Mouse (Mus musculus) kidney, embryonic 16.5 days (tissue): Measurements from ENCODE around the gene Schip1. TPM values are rescaled to one million over a fixed set of nuclear protein-coding genes. Genes with fewer than 3 reads are reported as not detected.

ENCODE experiments used
- ATAC-seq: fragments of 200-750 bp; cut with Nextera tagmentation; 2 replicates; pipeline ENCODE4 v1.8.0; 2017; ENCODE audit warnings: moderate TSS enrichment; ENCODE audit not compliant: low FRiP score, low TSS enrichment
- H3K27ac ChIP-seq: fragments of 300-500 bp; sonication (generic); 2 replicates; pipeline ENCODE4 v1.5.1; 2014; ENCODE audit warnings: low read length
- H3K27me3 ChIP-seq: fragments of 300-500 bp; sonication (generic); 2 replicates; pipeline ENCODE4 v1.6.1; 2014; ENCODE audit warnings: low read length, control low read depth, mixed read lengths; ENCODE audit not compliant: insufficient read depth
- H3K36me3 ChIP-seq: fragments of 300-500 bp; sonication (generic); 2 replicates; pipeline ENCODE4 v1.6.1; 2014; ENCODE audit warnings: low read length, control low read depth, mixed read lengths; ENCODE audit not compliant: insufficient read depth
- H3K4me1 ChIP-seq: fragments of 300-500 bp; sonication (generic); 2 replicates; pipeline ENCODE4 v1.6.1; 2014; ENCODE audit warnings: low read length, control low read depth, mixed read lengths; ENCODE audit not compliant: insufficient read depth
- H3K4me2 ChIP-seq: fragments of 300-500 bp; sonication (generic); replicated peaks from 2 replicates; pipeline ENCODE4 v1.6.1; 2014; ENCODE audit warnings: low read depth, low read length
- H3K4me3 ChIP-seq: fragments of 300-500 bp; sonication (generic); 2 replicates; pipeline ENCODE4 v1.5.1; 2014; ENCODE audit warnings: mild to moderate bottlenecking, low read length
- H3K9ac ChIP-seq: fragments of 300-500 bp; sonication (generic); replicated peaks from 2 replicates; pipeline ENCODE4 v1.6.1; 2014; ENCODE audit warnings: low read length
- H3K9me3 ChIP-seq: fragments of 300-500 bp; sonication (generic); 2 replicates; pipeline ENCODE4 v1.6.1; 2016; ENCODE audit warnings: low read length, control low read depth
- WGBS: fragments of 180-500 bp; shearing (Covaris S2); extraction: QIAGEN DNeasy Blood & Tissue Kit; methylation state at CpG from one replicate; pipeline ENCODE4 v1.1.7; 2014; 5-methylcytosine and 5-hydroxymethylcytosine counted together
- polyA plus RNA-seq: library from polyadenylated mRNA; unstranded; fragments of >200 nt; fragmentation: Nextera tagmentation; extraction: Ambion mirVana; gene quantifications from 2 replicates; pipeline ENCODE4 v1.2.1, GENCODE M21; 2015

Schip1 gene
- polyA plus RNA-seq, 1 experiment from 2014 or later: 48.9 TPM

- ATAC-seq: no peak
- Histone ChIP-seq H3K4me3 (no peak overlapping the region), H3K27me3 (no peaks in the 10 kb centered on the region), H3K27ac (0 out of 2 replicates have a peak overlapping the region, but pooled peaks have one; percentile 24), H3K4me1 (no peaks in the 10 kb centered on the region), H3K36me3 (no peaks in the 10 kb centered on the region), H3K4me2 (no peak overlapping the region), H3K9ac (no peak overlapping the region), H3K9me3 (no peaks in the 10 kb centered on the region)
- whole genome bisulfite sequencing: 62% methylated on average over 5 of the region's 5 CpGs
Observed at GRCm38 (mm10) chr3:68121338-68121737, 56.7 kb downstream of the Schip1 start.

GRCm38 (mm10) chr3:68126284-68126856, 61.8 kb downstream of the Schip1 start:
- Histone ChIP-seq H3K27me3 (no peaks in the 10 kb centered on the region), H3K4me1 (no peaks in the 10 kb centered on the region), H3K27ac (no peak overlapping the region), H3K9me3 (no peaks in the 10 kb centered on the region), H3K36me3 (no peaks in the 10 kb centered on the region), H3K4me3 (no peak overlapping the region), H3K4me2 (no peak overlapping the region), H3K9ac (no peak overlapping the region)
- no peak for ATAC-seq
- 67% methylated on average over 6 of the region's 6 CpGs for WGBS

GRCm38 (mm10) chr3:68130386-68130785, 65.8 kb downstream of the Schip1 start:
- Histone ChIP-seq H3K4me3 (no peak overlapping the region), H3K4me1 (no peaks in the 10 kb centered on the region), H3K9me3 (no peaks in the 10 kb centered on the region), H3K9ac (no peak overlapping the region), H3K4me2 (no peak overlapping the region), H3K27me3 (no peaks in the 10 kb centered on the region), H3K36me3 (no peaks in the 10 kb centered on the region), H3K27ac (no peak overlapping the region)
- no peak for ATAC-seq
- WGBS: 79% methylated on average over 1 of the region's 1 CpGs

GRCm38 (mm10) chr3:68138833-68139627, 74.4 kb downstream of the Schip1 start:
- Histone ChIP-seq H3K9me3 (no peaks in the 10 kb centered on the region), H3K27me3 (no peaks in the 10 kb centered on the region), H3K27ac (no peak overlapping the region), H3K4me1 (no peaks in the 10 kb centered on the region), H3K9ac (no peak overlapping the region), H3K36me3 (no peaks in the 10 kb centered on the region), H3K4me3 (no peak overlapping the region), H3K4me2 (no peak overlapping the region)
- WGBS: 79% methylated on average over 5 of the region's 5 CpGs
- ATAC-seq: no peak

GRCm38 (mm10) chr3:68150688-68151087, 86.1 kb downstream of the Schip1 start:
- no peak overlapping the region for H3K4me3 ChIP-seq
- H3K27me3 ChIP-seq: no peaks in the 10 kb centered on the region
- 82% methylated on average over 8 of the region's 8 CpGs for WGBS
- no peaks in the 10 kb centered on the region for H3K9me3 ChIP-seq
- no peaks in the 10 kb centered on the region for H3K36me3 ChIP-seq
- H3K9ac ChIP-seq: no peak overlapping the region
- no peak overlapping the region for H3K27ac ChIP-seq
- no peak for ATAC-seq
- no peak overlapping the region for H3K4me2 ChIP-seq
- H3K4me1 ChIP-seq: no peaks in the 10 kb centered on the region

- 72% methylated on average over 1 of the region's 1 CpGs for WGBS
- ATAC-seq: no peak
- H3K4me2 ChIP-seq: no peak overlapping the region
Observed at GRCm38 (mm10) chr3:68160175-68160574, 95.6 kb downstream of the Schip1 start.

GRCm38 (mm10) chr3:68160760-68161159, 96.2 kb downstream of the Schip1 start:
- H3K9me3 ChIP-seq: no peaks in the 10 kb centered on the region
- no peak overlapping the region for H3K4me2 ChIP-seq
- no peak overlapping the region for H3K27ac ChIP-seq
- H3K4me3 ChIP-seq: no peak overlapping the region
- ATAC-seq: no peak
- 74% methylated on average over 3 of the region's 3 CpGs for WGBS
- no peaks in the 10 kb centered on the region for H3K4me1 ChIP-seq
- no peaks in the 10 kb centered on the region for H3K27me3 ChIP-seq
- H3K36me3 ChIP-seq: no peaks in the 10 kb centered on the region
- H3K9ac ChIP-seq: no peak overlapping the region

More at GRCm38 (mm10) chr3:68160175-68160574, 95.6 kb downstream of the Schip1 start:
- Histone ChIP-seq H3K4me1 (no peaks in the 10 kb centered on the region), H3K4me3 (no peak overlapping the region), H3K27me3 (no peaks in the 10 kb centered on the region), H3K9me3 (no peaks in the 10 kb centered on the region), H3K27ac (no peak overlapping the region), H3K36me3 (no peaks in the 10 kb centered on the region), H3K9ac (no peak overlapping the region)

GRCm38 (mm10) chr3:68178248-68178647, 113.6 kb downstream of the Schip1 start:
- H3K9ac ChIP-seq: no peak overlapping the region
- H3K4me2 ChIP-seq: no peak overlapping the region
- no peaks in the 10 kb centered on the region for H3K4me1 ChIP-seq
- H3K27me3 ChIP-seq: no peaks in the 10 kb centered on the region
- no peaks in the 10 kb centered on the region for H3K9me3 ChIP-seq
- no peak overlapping the region for H3K27ac ChIP-seq
- no peaks in the 10 kb centered on the region for H3K36me3 ChIP-seq
- ATAC-seq: no peak
- no peak overlapping the region for H3K4me3 ChIP-seq
- WGBS: 69% methylated on average over 1 of the region's 1 CpGs

- 61% methylated on average over 8 of the region's 8 CpGs for WGBS
- Histone ChIP-seq H3K9me3 (no peaks in the 10 kb centered on the region), H3K4me1 (peaks cover 4% of the 10 kb centered on the region; the same call in 1 of the 2 replicates), H3K36me3 (no peaks in the 10 kb centered on the region), H3K9ac (no peak overlapping the region), H3K4me3 (no peak overlapping the region), H3K27ac (no peak overlapping the region), H3K27me3 (no peaks in the 10 kb centered on the region), H3K4me2 (no peak overlapping the region)
- ATAC-seq: no peak
Observed at GRCm38 (mm10) chr3:68187471-68187870, 122.9 kb downstream of the Schip1 start.

- H3K4me1 ChIP-seq: peaks cover 4% of the 10 kb centered on the region; the same call in 1 of the 2 replicates
- 68% methylated on average over 2 of the region's 2 CpGs for WGBS
- H3K27ac ChIP-seq: no peak overlapping the region
- H3K36me3 ChIP-seq: no peaks in the 10 kb centered on the region
- H3K27me3 ChIP-seq: no peaks in the 10 kb centered on the region
- ATAC-seq: no peak
- H3K9me3 ChIP-seq: no peaks in the 10 kb centered on the region
- H3K9ac ChIP-seq: no peak overlapping the region
- no peak overlapping the region for H3K4me3 ChIP-seq
- H3K4me2 ChIP-seq: no peak overlapping the region
Observed at GRCm38 (mm10) chr3:68189100-68189499, 124.5 kb downstream of the Schip1 start.
